Mouse (Mus musculus) activated CD4-positive, CD25-positive, alpha-beta regulatory T cell, adult 4 months (primary cell): ENCODE results near the gene Tmem135. TPM values are rescaled to one million over a fixed set of nuclear protein-coding genes. Genes with fewer than 3 reads are reported as not detected.
A peak's percentile ranks its signal among the peaks of the same experiment; 100 is the strongest.

ENCODE experiments used
- ATAC-seq: one replicate; pipeline ENCODE4 v1.8.0; 2017
- polyA plus RNA-seq, 2 experiments: library from polyadenylated mRNA; unstranded; fragments of 100-300 nt; shearing (Covaris generic); gene quantifications; one replicate each; pipeline ENCODE4 v1.2.1; 2017

The Tmem135 gene
- polyA plus RNA-seq, 2 experiments from 2014 or later = 18.7 to 24.8 TPM

GRCm38 (mm10) chr7:89417707-89418106 lies 13.7 kb upstream of the Tmem135 start:
- ATAC-seq = no peak

DNA sequence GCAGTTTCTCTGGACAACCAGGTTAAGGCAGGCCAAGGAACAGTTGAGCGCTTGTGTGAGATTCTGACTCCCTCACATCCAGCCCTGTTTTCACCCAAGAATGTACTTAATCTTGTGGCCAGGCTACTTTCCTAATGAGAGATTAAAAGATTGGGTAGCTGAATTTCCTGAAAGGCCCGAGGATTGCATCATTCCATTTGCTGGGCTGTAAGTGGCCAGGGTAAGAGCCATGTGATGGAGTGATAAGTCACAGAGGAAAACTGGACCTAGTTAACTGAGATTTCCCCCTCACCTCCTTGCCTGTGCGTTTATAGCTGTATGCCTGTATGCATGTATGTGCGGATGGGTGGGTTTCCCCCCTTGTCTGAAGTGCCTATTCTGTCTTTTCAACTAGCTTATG lies 12.0 kb upstream of the Tmem135 start:
- no peak for ATAC-seq

DNA sequence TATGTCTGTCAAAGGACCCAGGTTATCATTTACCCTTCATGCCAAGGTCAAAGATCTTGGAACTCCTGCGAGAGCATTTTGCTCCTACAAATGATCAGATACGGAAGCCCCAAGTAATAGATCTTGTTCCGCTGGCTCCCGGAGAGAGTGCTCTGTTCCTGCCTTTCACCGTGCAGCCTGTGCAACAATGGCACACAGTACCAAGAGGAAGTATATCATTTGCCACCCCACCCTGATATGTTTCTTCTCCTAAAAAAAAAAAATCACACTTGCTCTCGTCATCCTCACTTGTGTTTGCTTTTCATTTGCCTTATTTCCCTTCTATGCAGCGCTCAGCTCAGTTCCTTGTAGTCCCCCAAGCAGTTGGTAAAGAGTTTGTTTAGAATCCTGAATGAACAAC lies 8.1 kb upstream of the Tmem135 start:
- no peak for ATAC-seq

- ATAC-seq = no peak
These were observed 7.3 kb upstream of the Tmem135 start for GRCm38 (mm10) chr7:89411346-89411745.

DNA sequence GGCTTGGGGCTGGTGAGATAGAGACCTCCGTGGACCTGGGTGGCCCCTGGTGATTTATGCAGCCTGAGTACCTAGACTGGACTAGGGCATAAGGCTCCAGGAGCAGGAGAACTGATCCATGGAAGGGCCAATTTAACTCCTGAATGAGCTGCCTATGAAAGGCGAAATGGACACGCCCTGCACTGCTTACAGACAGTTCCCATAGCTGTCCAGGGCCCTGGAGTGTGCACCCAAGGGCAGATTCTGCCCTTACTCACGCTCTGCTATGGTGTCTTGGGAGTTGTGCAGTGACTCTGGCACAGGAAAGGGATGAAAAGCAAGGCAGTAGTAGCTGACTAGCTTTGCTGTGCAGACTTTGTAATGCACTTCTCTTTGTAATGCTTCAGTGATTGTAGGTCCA lies 6.3 kb upstream of the Tmem135 start:
- ATAC-seq = no peak

- no peak for ATAC-seq
These were observed 3.3 kb upstream of the Tmem135 start for GRCm38 (mm10) chr7:89407006-89407940.

DNA sequence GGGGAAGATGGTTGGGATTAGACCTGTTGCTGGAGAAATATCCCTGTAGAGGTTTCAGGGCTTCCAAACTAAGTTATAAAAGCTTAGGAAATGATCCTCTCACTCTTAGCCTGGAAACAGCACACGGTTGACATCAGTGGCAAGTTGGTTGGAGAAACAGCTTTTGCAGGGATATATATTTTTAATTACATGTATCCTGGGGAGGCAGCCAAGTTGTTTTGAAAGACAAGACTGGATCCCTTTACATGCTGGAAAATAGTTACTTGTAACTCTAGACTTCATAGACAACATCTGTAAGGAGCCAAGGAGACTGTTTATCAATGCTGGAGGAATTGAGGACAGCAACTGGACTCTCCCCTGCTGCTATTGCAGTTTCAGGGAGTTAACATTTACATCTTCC lies 2.0 kb upstream of the Tmem135 start:
- no peak for ATAC-seq

GRCm38 (mm10) chr7:89404734-89405440 lies 865 bp upstream of the Tmem135 start:
- ATAC-seq = no peak

DNA sequence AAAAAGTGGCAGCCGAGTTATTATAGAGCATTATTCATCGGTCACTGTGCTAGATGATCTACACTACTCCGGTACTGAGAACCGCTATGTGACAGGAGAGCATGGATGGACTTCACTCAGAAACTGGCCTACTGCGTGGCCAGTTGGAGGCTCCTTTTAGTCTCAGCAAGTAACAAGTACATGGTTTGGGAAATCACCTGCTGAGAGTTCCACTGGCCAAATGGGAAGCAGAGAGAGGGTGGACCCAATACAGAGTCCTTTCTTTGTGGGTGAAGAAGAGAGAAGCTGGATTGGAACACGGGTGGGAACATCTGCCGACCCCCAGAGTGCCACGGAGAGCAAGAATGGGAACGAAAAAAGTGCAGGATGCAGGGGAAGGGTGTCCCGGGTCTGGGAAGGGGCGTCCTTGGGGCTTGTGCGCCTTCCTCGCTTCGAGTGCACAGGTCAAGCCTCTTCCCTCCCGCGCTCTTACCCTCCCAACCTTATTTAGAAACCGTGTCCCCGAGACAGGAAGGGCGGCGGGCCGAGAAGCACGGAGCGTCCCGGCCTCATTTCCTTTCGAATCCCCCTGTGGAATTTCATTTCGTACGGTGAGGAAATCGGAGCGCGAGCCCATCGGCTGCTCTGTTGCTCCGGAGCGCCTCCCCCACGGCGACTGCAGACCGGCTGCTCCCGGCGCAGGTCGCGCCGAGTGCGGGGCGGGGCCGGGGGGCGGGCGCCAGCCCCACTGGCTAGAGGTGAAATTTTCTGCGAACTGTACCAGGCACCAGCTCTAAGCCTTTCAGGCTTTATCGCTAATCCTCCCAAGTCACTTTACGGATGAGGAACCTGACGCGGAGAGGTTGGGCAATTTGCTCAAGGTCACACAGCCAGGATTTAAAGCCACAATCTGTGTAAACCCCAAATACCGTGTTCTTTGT lies 709 bp downstream of the Tmem135 start:
- ATAC-seq = peak; percentile 11

DNA sequence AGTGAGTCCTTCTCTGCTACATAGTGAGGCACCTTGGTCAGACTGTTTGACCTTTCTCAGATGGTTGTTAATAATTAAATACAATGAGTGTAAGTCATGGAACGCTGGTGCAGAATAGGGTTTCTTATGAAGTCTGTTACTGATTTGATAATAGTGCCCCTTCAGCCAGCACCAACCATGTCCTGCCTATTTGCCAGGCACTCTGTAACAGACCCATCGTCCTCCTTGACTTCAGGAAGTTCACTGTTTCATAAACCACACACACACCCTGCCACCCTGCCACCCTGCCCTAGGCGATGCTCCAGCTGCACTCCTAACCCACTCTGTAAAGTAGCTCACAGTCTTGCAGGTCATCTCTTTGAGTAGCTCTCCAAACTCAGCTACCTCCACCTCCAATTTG lies 2.1 kb downstream of the Tmem135 start:
- no peak for ATAC-seq

DNA sequence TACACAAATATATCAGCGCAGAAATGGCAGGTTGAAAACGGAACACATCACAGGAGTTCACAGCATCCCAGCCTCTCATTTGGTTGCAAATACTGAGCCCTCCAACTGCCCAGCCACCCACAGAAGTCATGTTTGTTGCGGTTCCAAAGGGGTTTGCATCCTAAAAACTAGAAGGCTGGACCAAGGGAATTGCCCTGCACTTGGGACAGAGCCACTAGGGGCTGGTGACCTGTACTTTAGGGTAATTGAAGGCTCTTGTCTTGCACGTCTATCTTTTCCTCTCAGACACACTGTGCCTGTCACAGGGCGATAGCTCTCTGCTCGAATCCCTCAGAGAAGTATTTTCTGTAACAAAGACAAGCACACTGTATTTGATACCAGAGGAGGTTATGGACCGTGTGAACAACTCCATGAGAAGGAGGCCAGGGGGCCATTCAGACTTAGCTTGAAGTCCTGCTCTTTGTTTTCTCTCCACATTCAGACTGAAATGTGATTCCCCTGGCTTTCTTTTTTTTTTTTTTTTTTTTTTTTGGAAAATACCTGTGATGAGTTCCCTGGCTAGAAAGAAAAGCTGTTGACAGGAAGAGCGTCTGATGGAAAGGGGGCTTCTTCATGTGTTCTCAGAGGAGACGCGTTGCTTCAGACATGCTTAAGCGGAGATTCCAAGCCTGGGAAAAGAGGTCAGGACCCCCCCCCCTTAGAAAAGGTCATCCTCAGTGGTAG lies 2.7 kb downstream of the Tmem135 start:
- no peak for ATAC-seq

- no peak for ATAC-seq
These were observed 3.3 kb downstream of the Tmem135 start for GRCm38 (mm10) chr7:89400721-89401120.

DNA sequence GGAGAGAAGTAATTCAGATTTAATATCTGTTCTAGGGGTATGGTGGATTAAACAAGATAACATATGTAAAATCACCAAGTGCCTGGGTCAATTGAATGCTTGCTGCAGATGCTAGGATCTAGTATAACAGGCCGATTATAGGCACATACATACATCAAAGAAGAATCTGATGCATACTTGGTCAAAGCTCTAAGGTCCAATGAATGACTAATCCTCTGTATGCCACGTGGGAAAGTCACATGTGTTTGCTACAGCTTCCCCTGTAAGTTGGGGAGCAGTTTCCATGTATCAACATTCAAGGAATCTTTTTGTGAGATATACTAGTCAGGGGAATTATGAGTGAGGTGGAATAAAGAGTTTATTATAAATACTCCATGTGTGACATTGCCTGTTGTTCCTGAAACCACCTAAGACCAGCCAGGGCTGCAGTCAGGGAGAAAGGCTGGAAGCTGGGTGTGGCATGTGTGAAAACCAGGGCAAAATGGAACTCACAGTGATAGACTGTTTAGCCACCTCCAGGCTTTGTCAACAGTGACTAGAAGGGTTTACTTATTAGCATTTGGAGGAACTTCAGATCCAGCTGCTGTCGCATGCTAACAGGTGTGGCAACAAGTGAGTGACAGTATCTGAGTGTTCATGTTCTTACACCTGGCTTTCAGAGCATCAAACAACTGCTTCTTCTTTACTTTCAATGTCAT lies 6.0 kb downstream of the Tmem135 start:
- no peak for ATAC-seq

DNA sequence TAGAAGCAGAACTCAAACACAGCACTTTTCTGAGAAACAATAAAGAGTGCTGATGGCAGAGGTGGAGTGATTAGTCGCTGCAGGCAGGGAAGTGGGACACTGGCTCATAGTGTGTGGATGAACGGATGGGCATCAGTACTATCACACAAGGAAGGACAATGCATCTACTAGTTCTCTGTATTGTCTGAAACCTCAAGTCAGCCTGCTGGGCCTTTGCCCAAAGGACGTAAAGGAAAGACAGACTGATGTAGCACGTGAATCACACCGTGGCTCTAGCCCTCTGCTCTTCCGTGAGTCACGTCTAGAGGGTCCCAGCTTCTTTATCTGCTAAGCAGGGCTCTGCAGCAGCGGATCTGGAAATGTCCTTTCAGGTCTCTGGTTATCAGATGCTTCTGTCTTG lies 7.6 kb downstream of the Tmem135 start:
- no peak for ATAC-seq

DNA sequence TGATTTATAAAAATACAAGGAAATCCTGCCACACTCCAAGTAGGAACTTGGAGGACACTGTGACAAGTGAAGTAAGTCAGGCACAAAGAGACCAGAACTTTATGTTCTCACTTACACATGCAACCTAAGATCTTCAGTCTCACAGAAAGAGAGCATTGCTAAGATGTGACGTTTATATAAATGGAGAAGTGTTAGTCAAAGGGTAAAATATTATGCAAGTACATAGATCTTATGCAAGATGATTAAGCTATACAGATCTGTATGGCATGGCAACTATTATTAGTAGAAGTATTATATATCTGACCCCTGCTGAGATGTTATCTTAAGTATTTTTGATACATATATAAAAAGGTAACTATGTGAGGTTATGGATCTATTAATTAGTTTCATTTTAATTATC lies 8.6 kb downstream of the Tmem135 start:
- no peak for ATAC-seq

DNA sequence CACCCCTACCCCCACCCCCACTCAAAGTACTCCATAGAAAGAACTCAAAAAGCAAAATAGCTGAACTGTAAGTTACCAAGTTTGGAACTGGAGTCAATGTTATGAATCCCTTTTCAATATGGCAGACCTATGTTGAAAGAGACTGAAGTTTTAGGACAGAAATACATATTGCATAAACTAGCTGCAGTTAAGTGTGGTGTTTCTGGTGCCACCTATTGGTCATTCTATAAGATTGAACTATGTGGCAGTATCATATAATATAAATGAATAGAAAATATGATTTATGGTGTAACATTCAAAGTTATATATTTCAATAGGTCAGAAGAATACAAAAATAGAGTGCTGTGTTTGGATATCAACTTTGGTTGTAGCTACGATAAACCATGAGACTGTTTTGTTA lies 11.2 kb downstream of the Tmem135 start:
- no peak for ATAC-seq

DNA sequence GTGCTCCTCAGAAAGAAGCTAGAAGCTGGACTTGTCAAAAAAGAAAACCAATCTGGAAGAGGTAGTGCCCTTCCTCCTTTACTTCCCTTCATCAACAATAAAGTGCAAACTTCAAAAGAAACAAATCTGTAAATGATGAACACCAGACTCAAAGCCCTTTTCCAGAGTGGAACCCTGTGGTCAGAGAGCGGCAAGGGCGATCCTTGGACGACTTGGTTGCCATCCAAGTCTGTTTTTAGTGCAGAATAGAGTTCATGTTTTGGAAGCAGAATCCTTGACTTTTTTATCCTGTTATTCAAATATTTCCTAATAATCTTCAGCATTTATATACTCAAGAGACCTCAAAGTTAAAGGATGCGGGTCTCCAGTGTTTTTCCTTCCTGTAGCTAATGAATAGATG lies 11.6 kb downstream of the Tmem135 start:
- no peak for ATAC-seq

GRCm38 (mm10) chr7:89391831-89392230 lies 12.2 kb downstream of the Tmem135 start:
- no peak for ATAC-seq

- no peak for ATAC-seq
These were observed 12.7 kb downstream of the Tmem135 start for GRCm38 (mm10) chr7:89391281-89391680.

- no peak for ATAC-seq
These were observed 13.4 kb downstream of the Tmem135 start for GRCm38 (mm10) chr7:89390660-89391059.

- no peak for ATAC-seq
These were observed 15.0 kb downstream of the Tmem135 start for GRCm38 (mm10) chr7:89388981-89389380.

- no peak for ATAC-seq
These were observed 21.1 kb downstream of the Tmem135 start for GRCm38 (mm10) chr7:89382892-89383291.
